Mouse (Mus musculus): ENCODE results near the gene Il1rl2.

The Il1rl2 gene

DNA sequence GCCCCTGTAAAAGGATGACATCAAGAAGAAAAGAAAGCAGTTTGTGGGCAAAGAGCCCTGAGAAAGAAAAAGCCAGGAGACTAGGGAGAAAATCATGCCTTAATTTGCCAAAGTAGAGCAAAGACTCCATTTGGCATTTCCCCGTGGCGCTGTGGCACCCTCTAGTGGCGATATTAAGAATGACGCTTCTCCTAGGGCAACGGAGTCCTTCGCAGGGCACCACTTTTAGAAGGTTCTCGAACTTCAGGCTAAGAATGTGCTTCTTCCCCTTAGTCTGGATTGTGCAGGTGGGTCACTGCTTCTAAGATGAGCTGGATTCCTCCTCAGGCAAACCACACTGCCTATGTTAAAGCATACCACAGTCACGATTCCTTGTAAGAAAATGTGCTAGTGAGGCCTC, 54.4 kb downstream of the Il1rl2 start:
- DNase-seq (ENCODE audit: low read depth, low spot score): peak; percentile 61

DNA sequence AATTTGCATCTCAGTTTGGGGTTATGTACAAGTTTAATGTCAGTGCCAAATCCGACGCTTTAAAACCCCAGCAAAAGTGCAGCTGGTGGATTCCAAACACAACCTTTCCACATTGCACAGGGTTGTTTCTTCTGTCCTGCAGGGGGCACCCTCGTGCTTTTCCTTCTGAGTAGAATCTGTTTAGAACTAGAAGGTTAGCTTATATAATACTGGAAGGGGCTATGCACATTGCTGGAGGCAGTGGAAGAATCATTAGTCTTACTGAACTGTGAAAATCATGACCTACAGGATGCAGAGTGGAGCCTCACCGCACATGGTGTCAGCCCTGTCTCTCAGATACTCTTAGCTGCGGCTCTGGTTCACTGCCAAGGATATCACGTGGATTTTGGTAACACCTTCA, 55.7 kb downstream of the Il1rl2 start:
- DNase-seq (ENCODE audit: low read depth, low spot score): no peak

- no peak for DNase-seq (ENCODE audit: low read depth, low spot score)
Measured at GRCm38 (mm10) chr1:40380990-40381389, 56.6 kb downstream of the Il1rl2 start.

DNA sequence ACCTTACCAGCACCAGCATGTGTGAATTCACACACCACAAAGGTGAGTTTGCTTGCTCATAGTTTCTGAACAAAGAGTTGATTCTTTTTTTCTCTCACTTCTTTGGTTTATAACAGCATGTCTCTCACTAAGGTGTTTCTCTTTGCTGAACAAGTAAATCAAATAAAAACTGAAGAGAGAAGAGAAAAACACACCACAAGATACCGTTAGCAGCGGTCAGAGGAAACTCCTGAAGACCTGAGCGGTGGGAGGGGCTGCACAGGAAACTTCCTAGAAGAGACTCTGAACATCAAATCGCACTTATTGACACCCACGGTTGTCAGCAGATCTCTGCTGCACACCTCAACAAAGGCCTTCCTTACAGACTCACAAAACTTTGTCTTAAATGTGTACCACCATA, 58.4 kb downstream of the Il1rl2 start:
- DNase-seq (ENCODE audit: low read depth, low spot score): no peak

- DNase-seq (ENCODE audit: low read depth, low spot score): no peak
Measured at GRCm38 (mm10) chr1:40384931-40385545, 60.6 kb downstream of the Il1rl2 start.

GRCm38 (mm10) chr1:40391374-40391773, 67.0 kb downstream of the Il1rl2 start:
- no peak for DNase-seq (ENCODE audit: low read depth, low spot score)

DNA sequence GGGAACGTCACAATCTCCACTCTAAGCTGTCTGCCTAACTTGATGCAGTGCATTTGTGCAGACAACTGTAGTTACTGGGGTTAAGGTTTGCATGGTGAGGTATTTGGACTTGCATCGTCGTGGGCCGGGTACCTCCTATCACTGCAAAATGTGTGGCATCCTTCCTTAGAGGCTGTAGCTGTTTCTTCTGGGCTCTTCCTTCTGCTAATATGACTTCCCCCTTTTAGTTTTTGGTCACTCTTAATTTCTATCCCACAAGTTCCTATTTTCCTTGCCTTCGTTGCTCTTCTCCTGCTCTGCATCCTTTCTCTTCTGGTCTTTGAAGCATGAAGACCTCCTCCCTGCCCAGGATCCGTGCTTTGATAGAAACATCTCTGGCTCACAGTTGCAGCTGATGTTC, 68.1 kb downstream of the Il1rl2 start:
- DNase-seq (ENCODE audit: low read depth, low spot score): no peak

DNA sequence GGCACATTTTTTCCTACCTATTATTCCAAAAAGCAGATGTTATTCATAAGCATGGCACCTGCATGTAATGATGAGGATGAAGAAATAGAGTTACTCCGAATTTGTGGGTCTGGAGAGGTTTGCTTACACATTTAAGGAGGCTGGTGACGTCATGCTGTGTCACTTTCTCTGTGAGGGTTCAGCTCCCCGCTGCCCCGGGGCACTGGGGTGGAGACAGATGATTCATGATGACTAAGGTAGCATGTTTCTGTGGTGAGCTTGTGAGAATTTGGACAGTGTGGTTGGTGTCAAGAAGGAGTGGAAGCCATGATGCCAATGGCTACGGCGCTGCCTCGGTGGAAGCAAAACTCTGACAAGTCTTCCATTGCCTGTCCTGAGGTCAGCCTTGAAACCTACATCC, 68.8 kb downstream of the Il1rl2 start:
- no peak for DNase-seq (ENCODE audit: low read depth, low spot score)

GRCm38 (mm10) chr1:40399639-40400038, 75.2 kb downstream of the Il1rl2 start:
- DNase-seq (ENCODE audit: low read depth, low spot score): no peak

- no peak for DNase-seq (ENCODE audit: low read depth, low spot score)
Measured at GRCm38 (mm10) chr1:40404682-40405081, 80.3 kb downstream of the Il1rl2 start.

GRCm38 (mm10) chr1:40409882-40410281, 85.5 kb downstream of the Il1rl2 start:
- DNase-seq (ENCODE audit: low read depth, low spot score): no peak

DNA sequence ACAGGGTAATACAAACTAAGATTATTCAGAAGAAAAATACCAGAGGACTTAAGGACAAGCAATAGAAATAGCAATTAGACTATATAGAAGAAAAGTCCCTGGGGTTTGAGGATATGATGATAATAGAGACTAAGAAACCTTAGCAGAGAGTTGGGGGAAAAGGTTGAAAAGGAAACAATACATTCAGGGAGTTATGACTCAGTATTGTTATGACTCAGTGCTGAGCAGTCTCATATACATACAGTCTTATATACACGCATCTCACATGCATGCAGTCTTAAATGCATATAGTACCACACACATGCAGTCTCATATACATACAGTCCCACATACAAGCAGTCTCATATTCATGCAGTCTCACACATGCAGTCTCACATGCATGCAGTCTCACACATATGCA, 88.6 kb downstream of the Il1rl2 start:
- DNase-seq (ENCODE audit: low read depth, low spot score): no peak

DNA sequence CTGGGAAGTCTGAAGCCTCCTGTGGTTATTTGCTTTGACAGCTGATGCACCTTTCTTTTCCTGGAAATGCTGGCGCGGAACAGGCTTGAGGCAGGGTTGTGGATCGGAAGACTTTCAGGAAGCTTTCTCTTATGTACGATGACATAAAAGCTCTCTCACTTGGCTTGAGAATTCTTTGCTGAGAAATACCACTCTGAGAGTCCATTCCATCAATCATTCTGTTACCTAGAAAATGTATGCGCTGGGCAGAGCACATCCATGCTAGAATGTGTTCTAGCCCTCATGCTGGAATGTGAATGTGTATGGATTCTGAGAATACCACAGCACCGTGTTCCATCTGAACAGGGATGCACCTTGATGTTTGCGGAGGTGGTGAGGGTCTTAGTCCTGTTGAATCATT, 89.9 kb downstream of the Il1rl2 start:
- DNase-seq (ENCODE audit: low read depth, low spot score): no peak

DNA sequence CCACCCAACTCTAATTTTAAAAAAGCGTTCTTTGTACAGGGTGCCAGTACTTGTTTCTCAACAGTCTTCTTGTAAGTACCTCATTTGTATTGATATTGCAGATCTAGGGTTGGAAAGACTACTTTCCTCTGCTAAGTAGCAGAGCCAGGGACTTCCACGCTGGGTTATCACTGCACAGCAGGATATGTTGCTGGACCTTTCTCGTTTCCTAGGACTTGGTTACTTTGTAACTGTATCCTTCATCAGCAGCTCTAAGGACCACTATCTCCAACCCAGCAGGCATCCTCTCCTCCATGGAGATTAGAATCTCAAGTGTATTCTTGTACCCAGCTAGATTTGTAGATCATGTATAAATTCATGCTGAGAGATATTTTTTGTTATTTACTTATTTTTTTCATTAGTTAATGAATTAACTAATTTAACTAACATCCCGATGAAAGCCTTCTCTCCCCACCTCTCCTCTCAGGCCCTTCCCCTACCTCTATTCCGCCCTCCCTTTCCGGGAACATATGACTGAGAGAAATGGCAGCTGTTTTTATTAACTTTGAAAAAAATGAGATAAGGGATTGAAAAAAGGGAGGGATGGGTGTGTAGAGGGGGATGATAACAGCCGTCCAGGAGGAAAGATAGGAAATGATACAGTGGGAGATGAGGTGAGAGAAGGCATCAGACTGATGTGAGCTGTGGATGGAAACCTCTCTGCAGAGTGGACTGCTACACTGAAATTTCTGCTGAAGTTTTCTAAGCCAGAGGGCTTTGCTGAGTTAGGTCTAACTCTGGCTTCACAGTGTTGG, 90.7 kb downstream of the Il1rl2 start:
- DNase-seq (ENCODE audit: low read depth, low spot score): no peak

- no peak for DNase-seq (ENCODE audit: low read depth, low spot score)
Measured at GRCm38 (mm10) chr1:40417034-40417433, 92.6 kb downstream of the Il1rl2 start.

Measured in skeletal muscle tissue, adult 2 months (tissue).